Mouse (Mus musculus): Measurements from ENCODE around the gene Ccdc120.

Ccdc120 gene

GRCm38 (mm10) chrX:7692862-7693261, 57.8 kb downstream of the Ccdc120 start:
- DNase-seq = peak; percentile 68

GRCm38 (mm10) chrX:7690486-7690885, 60.2 kb downstream of the Ccdc120 start:
- DNase-seq = peak; percentile 50

- no peak for DNase-seq
Observed at GRCm38 (mm10) chrX:7688321-7688720, 62.4 kb downstream of the Ccdc120 start.

Measured in lung, postnatal 36 days (tissue).